Mouse (Mus musculus): ENCODE results near the gene 4930415O20Rik. TPM values are rescaled to one million over a fixed set of nuclear protein-coding genes. Genes with fewer than 3 reads are reported as not detected.
"Not testable (repeated sequence)": the region's sequence is repeated elsewhere in the genome, so short reads cannot be mapped to it uniquely, and the experiment has no call there.

Gene 4930415O20Rik
- polyA plus RNA-seq, 1 experiment: 104 TPM

DNA sequence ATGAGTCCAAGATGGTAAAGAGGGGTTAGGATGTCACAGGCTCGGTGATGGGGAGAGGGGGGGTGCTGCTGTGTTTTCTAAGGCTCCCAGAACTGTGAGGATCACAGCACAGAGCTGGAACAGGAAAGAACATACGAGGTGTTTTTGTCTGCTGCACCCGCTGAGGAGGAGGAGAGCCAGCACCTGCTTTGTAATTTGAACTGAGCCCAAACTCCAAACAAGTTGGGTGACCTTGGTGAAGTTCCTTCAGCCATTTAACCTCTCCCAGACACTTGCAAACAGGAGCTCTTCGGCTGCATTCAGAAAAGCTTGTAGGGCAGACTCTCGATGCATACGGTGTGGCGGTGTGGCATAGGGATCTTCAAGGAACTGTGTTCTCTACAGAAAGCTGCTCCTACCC is 14.6 kb downstream of the 4930415O20Rik start:
- no peaks in the 10 kb centered on the region for H3K36me3 ChIP-seq (ENCODE audit: control insufficient read depth, insufficient read depth, low read length)
- no peaks in the 10 kb centered on the region; the same call in 1 of the 2 replicates for H3K4me1 ChIP-seq (ENCODE audit: control insufficient read depth, insufficient read depth, low read length)
- H3K4me3 ChIP-seq (ENCODE audit: control insufficient read depth, low read depth, low read length): no peak overlapping the region
- no peak for TF ChIP-seq POLR2A (IDR thresholded peaks at IDR 0.05; ENCODE audit: control insufficient read depth, low read depth, low read length)
- TF ChIP-seq CTCF (IDR thresholded peaks at IDR 0.05; ENCODE audit: control insufficient read depth, insufficient read depth, insufficient replicate concordance, low read depth, low read length): no peak
- H3K27me3 ChIP-seq (ENCODE audit: control insufficient read depth, insufficient read depth, low read length): no peaks in the 10 kb centered on the region
- H3K27ac ChIP-seq (ENCODE audit: control insufficient read depth, insufficient read depth, low read depth, low read length): no peak overlapping the region

DNA sequence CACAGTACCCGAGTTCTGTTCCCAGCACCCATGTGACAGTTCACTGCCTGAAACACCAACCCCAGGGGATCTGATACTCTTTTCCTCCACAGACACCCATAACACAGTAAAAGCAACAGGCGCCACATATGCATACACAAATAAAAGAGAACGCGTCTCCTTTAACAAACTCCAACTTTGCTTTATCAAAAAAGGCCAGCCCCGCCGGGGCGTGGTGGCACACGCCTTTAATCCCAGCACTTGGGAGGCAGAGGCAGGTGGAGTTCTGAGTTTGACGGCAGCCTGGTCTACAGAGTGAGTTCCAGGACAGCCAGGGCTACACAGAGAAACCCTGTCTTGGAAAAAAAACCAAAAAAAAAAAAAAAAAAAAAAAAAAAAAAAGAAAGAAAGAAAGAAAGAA is 15.3 kb downstream of the 4930415O20Rik start:
- not testable (repeated sequence) for H3K27ac ChIP-seq (ENCODE audit: control insufficient read depth, insufficient read depth, low read depth, low read length); H3K36me3 ChIP-seq (ENCODE audit: control insufficient read depth, insufficient read depth, low read length); H3K4me3 ChIP-seq (ENCODE audit: control insufficient read depth, low read depth, low read length); H3K4me1 ChIP-seq (ENCODE audit: control insufficient read depth, insufficient read depth, low read length); H3K27me3 ChIP-seq (ENCODE audit: control insufficient read depth, insufficient read depth, low read length)

DNA sequence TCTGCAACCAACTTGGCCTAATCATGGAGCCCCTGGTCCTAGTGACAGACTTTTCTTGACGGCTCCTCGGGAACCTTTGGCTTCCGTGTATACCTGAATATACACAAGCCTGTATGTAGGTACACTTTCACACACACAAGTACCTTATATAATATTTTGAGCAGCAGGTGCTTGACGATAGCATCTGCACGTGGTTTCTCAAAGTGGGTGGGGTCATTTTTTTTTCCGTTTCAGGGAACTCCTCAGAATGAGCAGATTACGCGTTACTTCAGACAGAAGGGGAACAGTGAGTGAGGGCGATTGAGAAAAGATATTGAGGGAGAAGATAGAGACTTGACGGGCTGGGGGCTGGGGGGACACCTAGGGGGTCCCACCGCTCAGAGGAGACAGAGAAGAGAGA is 16.9 kb downstream of the 4930415O20Rik start:
- H3K27ac ChIP-seq (ENCODE audit: control insufficient read depth, insufficient read depth, low read depth, low read length): no peak overlapping the region
- H3K4me1 ChIP-seq (ENCODE audit: control insufficient read depth, insufficient read depth, low read length): peaks cover 3% of the 10 kb centered on the region
- no peaks in the 10 kb centered on the region for H3K36me3 ChIP-seq (ENCODE audit: control insufficient read depth, insufficient read depth, low read length)
- H3K27me3 ChIP-seq (ENCODE audit: control insufficient read depth, insufficient read depth, low read length): no peaks in the 10 kb centered on the region
- TF ChIP-seq POLR2A (IDR thresholded peaks at IDR 0.05; ENCODE audit: control insufficient read depth, low read depth, low read length): no peak
- TF ChIP-seq CTCF (IDR thresholded peaks at IDR 0.05; ENCODE audit: control insufficient read depth, insufficient read depth, insufficient replicate concordance, low read depth, low read length): no peak
- no peak overlapping the region for H3K4me3 ChIP-seq (ENCODE audit: control insufficient read depth, low read depth, low read length)

DNA sequence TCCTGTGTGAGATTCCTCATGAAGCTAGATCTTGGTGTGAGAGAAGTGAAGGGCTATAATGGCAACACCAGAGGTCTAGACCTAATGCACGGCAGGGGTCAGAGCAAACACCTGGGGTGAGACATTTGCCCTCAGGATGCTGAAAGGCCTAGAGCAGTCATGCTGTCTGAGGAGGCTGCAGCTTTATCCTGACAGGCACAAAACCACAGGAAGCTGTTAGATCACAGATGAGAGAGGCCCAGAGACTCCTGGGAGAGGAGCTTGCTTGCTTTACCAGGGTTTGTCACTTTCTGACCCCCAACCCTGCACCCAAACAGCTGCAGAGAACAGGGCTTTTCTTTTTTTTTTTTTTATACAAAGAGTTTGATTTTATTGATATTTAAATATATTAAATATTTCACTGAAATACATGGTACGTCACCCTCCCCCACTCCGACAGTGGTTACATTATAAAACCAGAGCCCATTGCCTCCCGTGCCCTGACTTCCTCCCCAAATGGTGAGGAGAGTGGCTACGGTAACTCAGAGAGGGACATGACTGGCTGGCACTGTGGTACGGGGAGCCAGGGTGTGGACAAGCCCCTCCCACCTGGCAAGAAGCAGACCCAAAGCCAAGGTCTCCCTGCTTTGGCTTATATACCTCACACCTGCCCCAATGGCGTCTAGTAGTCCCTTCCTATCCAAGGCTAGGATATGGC is 19.0 kb downstream of the 4930415O20Rik start:
- Histone ChIP-seq H3K4me3 (ENCODE audit: control insufficient read depth, low read depth, low read length) (no peak overlapping the region), H3K27ac (ENCODE audit: control insufficient read depth, insufficient read depth, low read depth, low read length) (no peak overlapping the region), H3K4me1 (ENCODE audit: control insufficient read depth, insufficient read depth, low read length) (peaks cover 19% of the 10 kb centered on the region), H3K36me3 (ENCODE audit: control insufficient read depth, insufficient read depth, low read length) (no peaks in the 10 kb centered on the region), H3K27me3 (ENCODE audit: control insufficient read depth, insufficient read depth, low read length) (no peaks in the 10 kb centered on the region)
- TF ChIP-seq CTCF (IDR thresholded peaks at IDR 0.05; ENCODE audit: control insufficient read depth, insufficient read depth, insufficient replicate concordance, low read depth, low read length): no peak
- TF ChIP-seq POLR2A (IDR thresholded peaks at IDR 0.05; ENCODE audit: control insufficient read depth, low read depth, low read length): no peak

DNA sequence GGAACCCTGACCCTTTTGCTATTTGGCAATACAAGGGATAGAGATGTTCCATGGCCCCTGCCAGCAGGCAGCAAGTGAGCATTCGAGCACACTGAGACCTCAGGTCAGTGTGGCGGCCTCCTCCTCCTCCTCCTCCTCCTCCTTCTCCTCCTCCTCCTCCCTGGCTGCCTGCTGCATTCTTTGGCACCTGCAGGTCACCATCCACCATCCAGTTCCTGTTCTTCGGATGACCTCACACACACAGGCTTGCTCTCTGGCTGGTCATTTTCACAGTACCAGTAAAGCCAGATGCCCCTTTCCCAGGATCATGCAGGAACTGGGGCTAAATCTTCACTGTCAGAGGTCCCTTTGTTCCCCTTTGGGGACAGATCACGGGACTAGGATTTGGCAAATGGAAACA is 20.6 kb downstream of the 4930415O20Rik start:
- no peaks in the 10 kb centered on the region for H3K36me3 ChIP-seq (ENCODE audit: control insufficient read depth, insufficient read depth, low read length)
- H3K27me3 ChIP-seq (ENCODE audit: control insufficient read depth, insufficient read depth, low read length): no peaks in the 10 kb centered on the region
- H3K4me3 ChIP-seq (ENCODE audit: control insufficient read depth, low read depth, low read length): 0 out of 2 replicates have a peak overlapping the region, but pooled peaks have one; percentile 4
- H3K4me1 ChIP-seq (ENCODE audit: control insufficient read depth, insufficient read depth, low read length): peaks cover 19% of the 10 kb centered on the region
- H3K27ac ChIP-seq (ENCODE audit: control insufficient read depth, insufficient read depth, low read depth, low read length): no peak overlapping the region
- TF ChIP-seq POLR2A (IDR thresholded peaks at IDR 0.05; ENCODE audit: control insufficient read depth, low read depth, low read length) (no peak), CTCF (IDR thresholded peaks at IDR 0.05; ENCODE audit: control insufficient read depth, insufficient read depth, insufficient replicate concordance, low read depth, low read length) (no peak)

DNA sequence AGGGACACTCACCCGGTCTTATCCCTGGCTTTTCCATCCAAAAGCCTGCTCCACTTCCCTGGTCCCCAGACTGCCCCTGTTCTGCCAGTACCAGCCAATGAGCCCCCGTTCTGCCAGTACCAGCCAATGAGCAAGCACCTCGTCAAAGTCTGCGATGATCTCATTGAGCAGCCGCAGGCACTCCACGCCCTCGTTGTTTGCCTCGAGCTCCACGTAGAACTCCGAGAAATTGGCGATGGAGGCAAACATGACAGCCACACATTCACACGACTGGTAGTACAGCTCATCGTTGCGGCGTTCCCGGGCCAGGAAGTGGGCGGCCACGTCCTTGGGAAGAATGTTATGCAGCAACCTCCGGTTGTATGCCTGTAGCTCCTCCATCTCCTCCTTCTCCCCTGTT is 23.4 kb downstream of the 4930415O20Rik start:
- TF ChIP-seq CTCF (IDR thresholded peaks at IDR 0.05; ENCODE audit: control insufficient read depth, insufficient read depth, insufficient replicate concordance, low read depth, low read length): no peak
- no peak for TF ChIP-seq POLR2A (IDR thresholded peaks at IDR 0.05; ENCODE audit: control insufficient read depth, low read depth, low read length)
- no peak overlapping the region for H3K27ac ChIP-seq (ENCODE audit: control insufficient read depth, insufficient read depth, low read depth, low read length)
- peaks cover 19% of the 10 kb centered on the region for H3K4me1 ChIP-seq (ENCODE audit: control insufficient read depth, insufficient read depth, low read length)
- no peak overlapping the region for H3K4me3 ChIP-seq (ENCODE audit: control insufficient read depth, low read depth, low read length)
- no peaks in the 10 kb centered on the region for H3K27me3 ChIP-seq (ENCODE audit: control insufficient read depth, insufficient read depth, low read length)
- no peaks in the 10 kb centered on the region for H3K36me3 ChIP-seq (ENCODE audit: control insufficient read depth, insufficient read depth, low read length)

DNA sequence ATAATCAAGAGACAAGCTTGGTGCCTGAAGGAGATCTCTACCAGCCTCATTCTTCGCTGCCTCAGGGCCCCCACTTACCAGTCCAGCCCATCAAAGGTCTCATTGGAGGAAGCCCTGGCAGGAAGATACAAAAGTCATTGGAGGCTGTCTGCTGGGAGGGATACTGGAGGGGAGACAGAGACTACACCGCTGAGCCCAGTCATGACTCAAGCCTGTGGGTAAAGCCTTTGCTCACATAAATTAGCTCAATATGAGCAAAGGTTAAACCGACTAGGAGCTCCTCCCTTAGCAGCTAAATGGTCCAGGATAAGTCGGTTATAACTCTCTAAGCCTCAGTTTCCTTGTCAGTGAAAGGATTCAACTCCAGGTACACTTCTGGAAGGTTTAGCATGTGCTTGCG is 24.2 kb downstream of the 4930415O20Rik start:
- no peak overlapping the region for H3K27ac ChIP-seq (ENCODE audit: control insufficient read depth, insufficient read depth, low read depth, low read length)
- TF ChIP-seq CTCF (IDR thresholded peaks at IDR 0.05; ENCODE audit: control insufficient read depth, insufficient read depth, insufficient replicate concordance, low read depth, low read length) (no peak), POLR2A (IDR thresholded peaks at IDR 0.05; ENCODE audit: control insufficient read depth, low read depth, low read length) (no peak)
- no peaks in the 10 kb centered on the region for H3K36me3 ChIP-seq (ENCODE audit: control insufficient read depth, insufficient read depth, low read length)
- H3K4me1 ChIP-seq (ENCODE audit: control insufficient read depth, insufficient read depth, low read length): peaks cover 19% of the 10 kb centered on the region
- H3K27me3 ChIP-seq (ENCODE audit: control insufficient read depth, insufficient read depth, low read length): no peaks in the 10 kb centered on the region
- H3K4me3 ChIP-seq (ENCODE audit: control insufficient read depth, low read depth, low read length): no peak overlapping the region

DNA sequence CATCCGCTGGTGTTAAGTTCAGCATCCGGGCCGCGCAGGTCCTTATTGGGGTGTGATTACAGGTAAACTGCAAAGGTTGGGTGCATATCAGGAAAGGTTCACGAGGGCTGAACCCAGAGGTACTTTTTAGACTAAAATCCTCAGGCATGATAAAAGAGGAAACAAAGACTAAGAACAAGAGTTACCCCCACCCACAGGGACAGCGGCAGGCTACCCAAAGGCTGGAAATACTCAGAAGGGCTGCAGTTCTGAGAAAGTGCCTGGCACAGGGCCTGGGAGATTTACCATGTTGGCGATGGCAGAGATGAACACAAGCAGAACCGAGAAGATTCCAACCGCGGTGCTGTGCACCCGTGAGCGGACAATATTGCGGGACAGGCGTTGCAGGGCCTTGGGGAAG is 25.8 kb downstream of the 4930415O20Rik start:
- peaks cover 19% of the 10 kb centered on the region for H3K4me1 ChIP-seq (ENCODE audit: control insufficient read depth, insufficient read depth, low read length)
- no peak for TF ChIP-seq CTCF (IDR thresholded peaks at IDR 0.05; ENCODE audit: control insufficient read depth, insufficient read depth, insufficient replicate concordance, low read depth, low read length)
- TF ChIP-seq POLR2A (IDR thresholded peaks at IDR 0.05; ENCODE audit: control insufficient read depth, low read depth, low read length): no peak
- H3K27ac ChIP-seq (ENCODE audit: control insufficient read depth, insufficient read depth, low read depth, low read length): no peak overlapping the region
- H3K27me3 ChIP-seq (ENCODE audit: control insufficient read depth, insufficient read depth, low read length): no peaks in the 10 kb centered on the region
- no peak overlapping the region for H3K4me3 ChIP-seq (ENCODE audit: control insufficient read depth, low read depth, low read length)
- no peaks in the 10 kb centered on the region for H3K36me3 ChIP-seq (ENCODE audit: control insufficient read depth, insufficient read depth, low read length)
